Mouse (Mus musculus): ENCODE measurements around the gene Elp4.

- TF ChIP-seq CTCF (IDR thresholded peaks at IDR 0.05; ENCODE audit: control insufficient read depth, insufficient read depth, insufficient read length) (no peak), USF1 (IDR thresholded peaks at IDR 0.05; ENCODE audit: low read depth) (no peak), MYOD1 (IDR thresholded peaks at IDR 0.05; ENCODE audit: control insufficient read depth, insufficient read length, low read depth) (no peak), MAX (IDR thresholded peaks at IDR 0.05) (no peak), CEBPB (IDR thresholded peaks at IDR 0.05; ENCODE audit: low read depth) (no peak), FOSL1 (IDR thresholded peaks at IDR 0.05; ENCODE audit: insufficient read depth, low read length, poor library complexity, severe bottlenecking) (no peak)
Observed at GRCm38 (mm10) chr2:105792339-105793120, 111.8 kb downstream of the Elp4 start.
